ENCODE assay signal across 12 mouse cellular contexts in the genomic region with DNA sequence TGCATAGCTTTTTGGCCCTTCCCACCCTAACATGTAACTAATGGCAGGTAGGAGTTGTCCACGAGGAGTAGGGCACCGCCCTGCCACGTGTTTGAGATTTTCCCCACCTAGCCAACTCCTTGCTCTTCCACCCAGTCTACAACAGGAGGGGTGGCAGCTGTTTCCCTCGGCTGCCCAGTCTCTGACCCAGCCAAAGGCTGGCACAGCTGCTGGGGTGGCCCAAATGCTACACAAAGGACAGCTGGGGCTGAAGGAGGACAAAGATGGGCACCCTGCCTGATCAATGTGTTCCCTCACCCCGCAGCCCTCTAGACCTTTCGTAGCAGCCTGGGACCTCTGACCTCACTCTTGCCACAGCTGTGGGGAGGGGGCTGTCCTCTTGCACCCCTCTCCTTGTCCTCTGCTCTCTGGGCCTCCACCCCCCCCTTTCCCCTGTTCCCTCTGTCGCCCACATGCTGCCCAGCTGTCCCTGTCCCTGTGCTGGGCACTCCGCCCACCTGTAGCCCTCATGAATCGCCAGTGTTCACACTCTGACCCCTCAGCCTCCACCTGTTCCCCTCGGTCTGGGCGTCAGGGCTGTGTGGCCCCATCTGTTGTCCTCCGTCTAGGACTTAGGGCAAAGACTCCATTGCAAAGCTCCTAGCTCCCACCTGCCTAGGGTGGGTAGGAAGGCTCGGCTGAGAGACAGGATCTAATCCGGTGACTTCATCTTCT. TPM values are rescaled to one million over a fixed set of nuclear protein-coding genes. Genes with fewer than 3 reads are reported as not detected.
DNase-seq lines count a peak whose midpoint lies in the region; ATAC-seq and TF ChIP-seq lines count a peak whose summit lies in the region.
"Had no signal": no experiment of that assay in that cellular context is flagged by ENCODE, and none has a peak within 500 bp of the region (broad histone marks: within the 10 kb centered on the region; RNA-seq: fewer than 3 reads in every experiment).

No protein-coding gene starts in this region.

- no peak overlapping the region for H3ac ChIP-seq in myocyte (ENCODE audit: control insufficient read depth, insufficient read length)

- H3K27ac ChIP-seq in gastrocnemius, adult 2 months, result no peak overlapping the region
- no peak overlapping the region for H3K27ac ChIP-seq in midbrain, embryonic 13.5 days
- no peak overlapping the region for H3K27ac ChIP-seq in midbrain, embryonic 10.5 days (replicated peaks)

- H3K27me3 ChIP-seq in midbrain, embryonic 13.5 days, result no peaks in the 10 kb centered on the region
- H3K27me3 ChIP-seq in midbrain, embryonic 10.5 days (ENCODE audit: low read depth, poor library complexity, severe bottlenecking), result peaks cover 42% of the 10 kb centered on the region
- H3K27me3 ChIP-seq in myocyte (ENCODE audit: control insufficient read depth, insufficient read depth, insufficient read length), result peaks cover 5% of the 10 kb centered on the region

- H3K9me3 ChIP-seq in midbrain, embryonic 13.5 days, result no peaks in the 10 kb centered on the region
- no peaks in the 10 kb centered on the region for H3K9me3 ChIP-seq in midbrain, embryonic 10.5 days (replicated peaks)

- TF ChIP-seq CTCF in gastrocnemius, adult 2 months (IDR thresholded peaks at IDR 0.05), result no peak

- no peak overlapping the region for H3K4me2 ChIP-seq in midbrain, embryonic 13.5 days (replicated peaks)
- peak overlapping the region; percentile 46 for H3K4me2 ChIP-seq in myocyte (ENCODE audit: low read depth)

- H3K9ac ChIP-seq in midbrain, embryonic 13.5 days (replicated peaks), result no peak overlapping the region

- no peak overlapping the region for H3K4me3 ChIP-seq in gastrocnemius, adult 2 months
- H3K4me3 ChIP-seq in midbrain, embryonic 13.5 days (replicated peaks), result no peak overlapping the region
- no peak overlapping the region for H3K4me3 ChIP-seq in midbrain, embryonic 10.5 days
- H3K4me3 ChIP-seq in myocyte, result no peak overlapping the region

- H3K4me1 ChIP-seq in midbrain, embryonic 13.5 days (replicated peaks), result peaks cover 8% of the 10 kb centered on the region
- peaks cover 19% of the 10 kb centered on the region for H3K4me1 ChIP-seq in midbrain, embryonic 10.5 days

- no peaks in the 10 kb centered on the region for H3K79me2 ChIP-seq in myocyte (ENCODE audit: control insufficient read depth, insufficient read depth)

- intact Hi-C loops in gastrocnemius, adult 2 months (cut with DNase I), result loop anchor here (2.0 kb wide), 1 partner anchor 48 kb away; no protein-coding TSS in a partner anchor

- ATAC-seq in midbrain, embryonic 13.5 days, result peak; percentile 58
- ATAC-seq: CD4-positive, CD25-positive, alpha-beta regulatory T cell, adult 4 months had no signal

- no peaks in the 10 kb centered on the region for H3K36me3 ChIP-seq in midbrain, embryonic 13.5 days
- no peaks in the 10 kb centered on the region for H3K36me3 ChIP-seq in midbrain, embryonic 10.5 days
- no peaks in the 10 kb centered on the region for H3K36me3 ChIP-seq in myocyte (ENCODE audit: control insufficient read depth, insufficient read depth)

- DNase-seq in gastrocnemius, adult 2 months, result peak; percentile 39
- no peak for DNase-seq in gastrocnemius, adult 18-20 months (ENCODE audit: low spot score)
- DNase-seq in midbrain, embryonic 10.5 days (ENCODE audit: low spot score), result no peak
- peak; percentile 33 for DNase-seq in gastrocnemius, postnatal 25 days
- DNase-seq in kidney, adult 18-20 months, result no peak
- no peak for DNase-seq in adrenal gland, postnatal 25 days
- DNase-seq: right cerebral cortex, postnatal 25 days; thymus, adult 18-20 months had no signal

- TF ChIP-seq POLR2A in myocyte (IDR thresholded peaks at IDR 0.05; ENCODE audit: insufficient read length, low read depth), result no peak

- WGBS in midbrain, embryonic 13.5 days, result 80% methylated on average over 13 of the region's 14 CpGs
- 81% methylated on average over 14 of the region's 14 CpGs for WGBS in midbrain, embryonic 10.5 days

TF ChIP-seq in myocyte, 11 proteins besides CTCF, POLR2A, EP300 and RAD21:
- TF ChIP-seq SRF (IDR thresholded peaks at IDR 0.05; ENCODE audit: control insufficient read depth, insufficient read length, low read depth), result no peak
- peak; percentile 96 for TF ChIP-seq TCF3 (IDR thresholded peaks at IDR 0.05; ENCODE audit: insufficient read length, low read depth)
- TF ChIP-seq MYOD1 (IDR thresholded peaks at IDR 0.05; ENCODE audit: control insufficient read depth in 1 of 3, insufficient read length in 2 of 3, low read depth in 2 of 3), result peak; percentile 95 to 98 (median 97)
- TF ChIP-seq TCF12 (IDR thresholded peaks at IDR 0.05; ENCODE audit: insufficient read depth, poor library complexity, severe bottlenecking), result peak; percentile 99
- no peak for TF ChIP-seq USF1 (IDR thresholded peaks at IDR 0.05; ENCODE audit: low read depth)
- no peak for TF ChIP-seq MAX (IDR thresholded peaks at IDR 0.05; ENCODE audit: low read depth)
- no peak for TF ChIP-seq E2F4 (IDR thresholded peaks at IDR 0.05; ENCODE audit: insufficient read depth)
- TF ChIP-seq MYOG (IDR thresholded peaks at IDR 0.05; ENCODE audit: control insufficient read depth in 1 of 3, insufficient read depth in 1 of 3, insufficient read length in 2 of 3, low read depth in 2 of 3), result peak; percentile 93 to 98 (median 95)
- no peak for TF ChIP-seq CEBPB (IDR thresholded peaks at IDR 0.05; ENCODE audit: insufficient read depth, poor library complexity, severe bottlenecking)
- TF ChIP-seq REST (IDR thresholded peaks at IDR 0.05; ENCODE audit: insufficient read depth, insufficient read length), result no peak
- TF ChIP-seq POLR2AphosphoS2 (IDR thresholded peaks at IDR 0.05; ENCODE audit: insufficient read length, low read depth), result no peak
TF ChIP-seq in myocyte: peak in this region for 4.

RNA-seq across cellular contexts. Expression of gene Adora1, which starts 9.9 kb away (rescaled TPM):
- total RNA-seq in gastrocnemius, adult 2 months (2021), result under 1 TPM; 0.20 to 0.31 TPM
- under 1 TPM; 0.25 to 0.66 TPM for total RNA-seq in gastrocnemius, adult 18-20 months (2021)
- polyA plus RNA-seq in midbrain, embryonic 13.5 days (2015; fragmentation: Nextera tagmentation; extraction: Ambion mirVana), result 4.6 TPM in 2 replicates
- polyA plus RNA-seq in midbrain, embryonic 10.5 days (2016; fragmentation: Nextera tagmentation; extraction: Ambion mirVana), result 0.14 and 0.17 TPM in 2 replicates
- 1 to 10 TPM in 1 of 2 experiments, under 1 TPM in 1; 0.49 to 2.7 TPM for total RNA-seq in gastrocnemius, postnatal 25 days (2021)
- 4.5 TPM for polyA plus RNA-seq in myocyte (2012; fragmentation: generic; extraction: Trizol)
- 89.7 and 151 TPM in 2 replicates for total RNA-seq in adrenal gland, postnatal 25 days (2021)

RNA-seq across cellular contexts. Expression of gene Myog, which starts 44.6 kb away (rescaled TPM):
- 10 to 100 TPM; 11.6 to 34.5 TPM for total RNA-seq in gastrocnemius, adult 2 months (2021)
- 10 to 100 TPM; 10.4 to 18.9 TPM for total RNA-seq in gastrocnemius, adult 18-20 months (2021)
- not detected in 2 replicates for polyA plus RNA-seq in midbrain, embryonic 13.5 days (2015; fragmentation: Nextera tagmentation; extraction: Ambion mirVana)
- polyA plus RNA-seq in midbrain, embryonic 10.5 days (2016; fragmentation: Nextera tagmentation; extraction: Ambion mirVana), result 0.07 TPM in 1 of 2 replicates, not detected in the other
- total RNA-seq in gastrocnemius, postnatal 25 days (2021), result 10 to 100 TPM; 16.2 to 26.0 TPM
- polyA plus RNA-seq in myocyte (2012; fragmentation: generic; extraction: Trizol), result 1,426 TPM
- not detected in 2 replicates for total RNA-seq in adrenal gland, postnatal 25 days (2021)
- total RNA-seq: layer of hippocampus, postnatal 14 days had no signal
- polyA plus RNA-seq: CD4-positive, CD25-positive, alpha-beta regulatory T cell, adult 4 months had no signal

RNA-seq across cellular contexts. Expression of gene Mybph, which starts 51.9 kb away (rescaled TPM):
- total RNA-seq in gastrocnemius, adult 2 months (2021), result 100 to 1,000 TPM; 192 to 318 TPM
- total RNA-seq in gastrocnemius, adult 18-20 months (2021), result 100 to 1,000 TPM; 192 to 275 TPM
- polyA plus RNA-seq in midbrain, embryonic 13.5 days (2015; fragmentation: Nextera tagmentation; extraction: Ambion mirVana), result 0.09 and 0.19 TPM in 2 replicates
- polyA plus RNA-seq in midbrain, embryonic 10.5 days (2016; fragmentation: Nextera tagmentation; extraction: Ambion mirVana), result 0.09 and 0.10 TPM in 2 replicates
- total RNA-seq in gastrocnemius, postnatal 25 days (2021), result 100 to 1,000 TPM; 335 to 488 TPM
- polyA plus RNA-seq in myocyte (2012; fragmentation: generic; extraction: Trizol), result 1,516 TPM
- total RNA-seq in adrenal gland, postnatal 25 days (2021), result not detected in 2 replicates
- polyA plus RNA-seq: CD4-positive, CD25-positive, alpha-beta regulatory T cell, adult 4 months had no signal

Comparison
In these comparisons a context has a peak if more than half of its experiments do, and no peak if none do; other contexts are left out.
1. DNase-seq: peak in gastrocnemius, adult 2 months (single experiment) and gastrocnemius, postnatal 25 days (single experiment); none in gastrocnemius, adult 18-20 months (single experiment), midbrain, embryonic 10.5 days (single experiment), kidney, adult 18-20 months (single experiment) and adrenal gland, postnatal 25 days (single experiment).
2. RNA of gene Adora1, which starts 9.9 kb away (total RNA-seq): 89.7 to 151 TPM in adrenal gland, postnatal 25 days; 0.49 to 2.7 TPM in gastrocnemius, postnatal 25 days, 0.25 to 0.66 TPM in gastrocnemius, adult 18-20 months and 0.20 to 0.31 TPM in gastrocnemius, adult 2 months; every median in the first group is over 10 times any median in the second.
3. RNA of gene Myog, which starts 44.6 kb away (total RNA-seq): 11.6 to 34.5 TPM in gastrocnemius, adult 2 months, 16.2 to 26.0 TPM in gastrocnemius, postnatal 25 days and 10.4 to 18.9 TPM in gastrocnemius, adult 18-20 months; not detected in adrenal gland, postnatal 25 days; every median in the first group is over 10 times any median in the second.
4. RNA of gene Mybph, which starts 51.9 kb away (total RNA-seq): 335 to 488 TPM in gastrocnemius, postnatal 25 days, 192 to 318 TPM in gastrocnemius, adult 2 months and 192 to 275 TPM in gastrocnemius, adult 18-20 months; not detected in adrenal gland, postnatal 25 days; every median in the first group is over 100 times any median in the second.